Mouse (Mus musculus) gastrocnemius, adult 8-10 months (tissue): ENCODE measurements around the gene Aplnr. TPM values are rescaled to one million over a fixed set of nuclear protein-coding genes. Genes with fewer than 3 reads are reported as not detected.

ENCODE experiments used
- DNase-seq, 2 experiments: peaks; one replicate each; pipeline ENCODE4 v3.0.0; 2022; ENCODE audit warnings: low spot score in 2 of 2
- total RNA-seq, 4 experiments: library from RNA; stranded (reverse); gene quantifications; 2 replicates each; pipeline ENCODE4 v1.2.4; 2022

Aplnr gene
- total RNA-seq, 4 experiments from 2014 or later = 1.5 to 5.4 (median 2.6) TPM

GRCm38 (mm10) chr2:85178139-85178800 lies 42.2 kb downstream of the Aplnr start:
- no peak for DNase-seq

DNA sequence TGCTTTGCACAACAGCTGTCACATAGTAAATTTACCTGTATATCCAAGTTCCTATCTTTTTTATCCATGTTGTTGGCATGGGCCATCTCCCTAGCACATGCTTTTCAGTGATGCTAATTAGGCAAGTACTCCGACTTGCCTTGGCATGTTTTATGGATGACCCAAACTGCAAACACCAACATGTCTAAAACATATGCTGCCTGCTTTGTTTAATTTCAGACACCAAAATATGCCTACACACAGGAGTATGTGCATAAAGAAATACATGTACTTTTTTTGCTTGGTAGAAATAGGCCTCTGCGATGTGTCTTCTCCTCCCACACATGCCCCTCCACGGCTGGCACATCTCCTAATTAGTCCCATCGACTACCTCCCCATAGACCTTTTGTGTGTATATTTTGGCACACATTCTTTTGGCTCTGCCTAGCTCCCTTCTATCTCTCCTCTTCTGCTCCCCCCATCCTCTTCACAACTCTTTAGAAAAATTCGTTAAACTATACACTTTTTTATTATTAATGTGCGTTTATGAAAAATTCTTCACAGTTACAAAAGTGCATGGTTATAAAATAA lies 51.6 kb downstream of the Aplnr start:
- DNase-seq = no peak

Other genes starting within 250 kb of the Aplnr start
- under 1 TPM in 3 of 4 experiments, not detected in 1; 0.19 to 0.62 (median 0.43) TPM for gene Rtn4rl2, start 249.5 kb upstream of the Aplnr start, total RNA-seq
- gene Slc43a3, start 199.6 kb upstream of the Aplnr start, total RNA-seq = 10 to 100 TPM; 10.9 to 29.6 (median 17.7) TPM
- not detected for gene Prg2, start 155.8 kb upstream of the Aplnr start, total RNA-seq
- gene Prg3, start 148.0 kb upstream of the Aplnr start, total RNA-seq = not detected
- 10 to 100 TPM; 20.2 to 27.0 (median 23.5) TPM for gene Ssrp1, start 99.0 kb upstream of the Aplnr start, total RNA-seq
- gene P2rx3, start 98.8 kb upstream of the Aplnr start, total RNA-seq = under 1 TPM; 0.44 to 0.72 (median 0.63) TPM
- gene Tnks1bp1, start 88.2 kb upstream of the Aplnr start, total RNA-seq = 10 to 100 TPM; 17.9 to 27.1 (median 23.5) TPM
- under 1 TPM; 0.24 to 0.63 (median 0.31) TPM for gene Lrrc55, start 61.0 kb downstream of the Aplnr start, total RNA-seq
- not detected for gene Olfr987, start 203.1 kb downstream of the Aplnr start, total RNA-seq
- gene Olfr988, start 227.0 kb downstream of the Aplnr start, total RNA-seq = not detected